Mouse (Mus musculus) kidney, adult 2 months (tissue): ENCODE results near the gene Lmod2. TPM values are rescaled to one million over a fixed set of nuclear protein-coding genes. Genes with fewer than 3 reads are reported as not detected.

ENCODE experiments used
- DNase-seq: peaks from one replicate; pipeline ENCODE4 v3.0.0; 2021
- H3K27ac ChIP-seq: fragments of 200-500 bp; 2 replicates; pipeline ENCODE4 v1.5.1; 2012; ENCODE audit warnings: low read depth, low read length, control low read depth, inconsistent platforms; ENCODE audit not compliant: insufficient read depth
- H3K27me3 ChIP-seq: fragments of 200-500 bp; replicated peaks from 2 replicates; pipeline ENCODE4 v1.6.1; 2012; ENCODE audit warnings: mild to moderate bottlenecking, moderate library complexity, low read length, inconsistent platforms; ENCODE audit not compliant: control insufficient read depth, insufficient read depth
- H3K36me3 ChIP-seq: fragments of 200-500 bp; 2 replicates; pipeline ENCODE4 v1.6.1; 2012; ENCODE audit warnings: mild to moderate bottlenecking, moderate library complexity, low read length, inconsistent platforms; ENCODE audit not compliant: control insufficient read depth, insufficient read depth
- H3K4me1 ChIP-seq: fragments of 200-500 bp; 2 replicates; pipeline ENCODE4 v1.6.1; 2011; ENCODE audit warnings: low read length; ENCODE audit not compliant: control insufficient read depth, insufficient read depth
- H3K4me3 ChIP-seq: fragments of 200-500 bp; 2 replicates; pipeline ENCODE4 v1.5.1; 2011; ENCODE audit warnings: mild to moderate bottlenecking, low read depth, low read length, control low read depth; ENCODE audit not compliant: insufficient read depth
- CTCF ChIP-seq: fragments of 200-500 bp; conservative IDR thresholded peaks from 2 replicates; pipeline ENCODE4 v1.5.1; 2011; ENCODE audit warnings: low read depth, mild to moderate bottlenecking, control low read depth, low read length, moderate library complexity, mixed read lengths; ENCODE audit not compliant: insufficient read depth, insufficient read length
- POLR2A ChIP-seq: fragments of 200-500 bp; IDR thresholded peaks from one replicate; pipeline ENCODE4 v1.6.1; 2011; ENCODE audit warnings: low read depth, low read length, control low read depth
- WGBS: fragments of 180-500 bp; shearing (Covaris S2); methylation state at CpG from one replicate; pipeline ENCODE4 v1.1.7; 2018; 5-methylcytosine and 5-hydroxymethylcytosine counted together
- polyA plus RNA-seq: library from polyadenylated mRNA; depleted of rRNA; stranded (reverse); fragments of >200 nt; gene quantifications from 2 replicates; pipeline ENCODE4 v1.2.3, GENCODE M21; 2012

The Lmod2 gene
- polyA plus RNA-seq, 1 experiment = 1.1 TPM

DNA sequence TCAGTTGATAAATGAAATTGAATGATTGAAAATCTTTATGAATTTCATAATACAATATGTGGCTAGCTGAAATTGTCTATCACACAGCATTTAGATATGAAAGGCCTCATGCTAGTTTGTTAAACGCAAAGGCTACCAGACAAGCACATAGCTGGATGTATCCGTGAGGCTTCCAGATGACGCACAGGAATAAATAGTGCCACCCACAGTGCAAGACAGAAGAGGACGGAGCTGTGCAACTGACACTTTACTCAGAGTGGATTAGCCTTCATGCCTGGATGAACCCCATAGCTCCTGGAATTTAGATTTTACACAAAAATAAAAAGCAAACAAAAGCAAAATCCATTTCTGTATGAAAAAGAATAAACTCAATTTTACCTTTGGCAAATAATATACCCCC lies 16.4 kb downstream of the Lmod2 start:
- Histone ChIP-seq H3K27ac (no peak overlapping the region), H3K4me1 (no peaks in the 10 kb centered on the region), H3K4me3 (no peak overlapping the region), H3K27me3 (no peaks in the 10 kb centered on the region), H3K36me3 (peaks cover 10% of the 10 kb centered on the region)
- DNase-seq = no peak
- TF ChIP-seq POLR2A = no peak
- no peak for TF ChIP-seq CTCF
- WGBS = 86% methylated on average over 4 of the region's 4 CpGs

DNA sequence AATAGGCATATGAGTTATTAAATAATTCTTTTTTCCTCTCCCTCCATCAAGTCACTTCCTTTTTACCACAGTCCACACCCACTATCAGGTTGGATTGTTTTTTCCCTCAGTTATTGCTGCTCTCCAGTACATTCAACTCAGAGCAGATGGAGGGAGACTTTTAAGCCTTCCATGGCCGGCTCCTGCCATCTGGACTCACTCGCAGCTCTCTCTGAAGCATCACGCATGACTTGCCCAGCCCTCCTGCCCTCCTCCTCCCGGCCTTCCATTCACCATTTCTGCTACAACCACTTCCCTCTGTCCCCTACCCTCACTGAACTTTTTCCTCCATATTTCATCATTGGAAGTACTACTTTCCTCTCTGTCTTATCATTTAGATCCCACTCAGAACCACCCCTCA lies 19.2 kb downstream of the Lmod2 start:
- DNase-seq = no peak
- H3K4me1 ChIP-seq = no peaks in the 10 kb centered on the region
- H3K4me3 ChIP-seq = no peak overlapping the region
- H3K27me3 ChIP-seq = no peaks in the 10 kb centered on the region
- no peak overlapping the region for H3K27ac ChIP-seq
- TF ChIP-seq POLR2A (no peak), CTCF (no peak)
- WGBS = 57% methylated on average over 4 of the region's 4 CpGs
- H3K36me3 ChIP-seq = peaks cover 11% of the 10 kb centered on the region

DNA sequence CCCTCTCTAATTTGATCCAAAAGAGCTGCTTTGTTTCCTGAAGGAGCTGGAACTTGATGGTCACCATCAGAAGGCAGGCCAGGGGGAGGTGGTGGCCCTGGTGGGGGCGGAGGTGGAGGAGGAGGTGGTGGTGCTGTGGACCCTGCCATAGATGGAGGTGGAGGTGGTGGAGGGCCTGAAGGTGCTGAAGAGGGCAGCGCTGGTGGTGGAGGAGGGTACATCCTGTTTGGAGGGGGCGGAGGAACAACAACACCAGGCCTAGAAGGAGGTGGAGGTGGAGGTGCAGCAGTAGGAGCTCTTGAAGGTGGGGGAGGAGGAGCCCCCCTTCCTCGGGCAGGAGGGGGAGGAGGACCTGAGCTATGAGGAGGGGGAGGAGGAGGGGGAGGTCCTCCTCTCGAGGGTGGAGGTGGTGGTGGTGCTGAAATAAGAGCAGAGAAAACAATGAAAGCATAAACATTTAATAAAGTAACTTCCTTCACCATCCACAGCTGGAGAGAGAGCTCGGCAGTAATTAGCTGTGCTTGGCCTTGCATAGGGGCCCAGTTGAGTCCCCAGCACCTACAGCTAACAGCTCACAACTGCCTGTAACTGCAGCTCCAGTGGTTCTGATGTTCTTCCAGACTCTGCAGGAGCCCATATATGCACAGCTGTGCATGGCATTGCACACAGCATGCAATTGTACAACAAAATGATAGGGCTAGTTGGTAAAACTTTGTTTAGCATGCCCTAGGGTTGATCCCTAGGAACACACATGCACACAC lies 21.9 kb downstream of the Lmod2 start:
- Histone ChIP-seq H3K4me1 (no peaks in the 10 kb centered on the region), H3K27ac (no peak overlapping the region), H3K27me3 (no peaks in the 10 kb centered on the region), H3K4me3 (no peak overlapping the region), H3K36me3 (peaks cover 9% of the 10 kb centered on the region)
- no peak for TF ChIP-seq CTCF
- 52% methylated on average over 6 of the region's 6 CpGs for WGBS
- DNase-seq = no peak

DNA sequence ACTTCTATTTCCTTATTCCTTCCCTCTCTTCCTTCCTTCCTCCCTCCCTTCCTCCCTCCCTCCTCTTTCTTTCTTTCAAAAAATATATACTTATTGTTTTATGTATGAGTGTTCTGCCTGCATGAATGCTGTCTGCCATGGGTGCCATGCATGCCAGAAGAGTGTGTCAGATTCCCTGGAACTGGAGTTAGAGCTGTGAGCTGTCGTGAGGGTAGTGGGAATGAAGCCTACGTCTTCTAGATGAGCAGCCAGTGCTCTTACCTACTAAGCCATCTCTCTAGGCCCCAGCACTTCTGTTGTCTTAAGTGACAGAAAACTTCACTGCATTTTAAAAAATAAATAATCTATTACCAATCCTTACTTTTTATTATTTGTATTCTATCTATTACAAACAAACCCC lies 23.4 kb downstream of the Lmod2 start:
- no peaks in the 10 kb centered on the region for H3K27me3 ChIP-seq
- H3K4me3 ChIP-seq = no peak overlapping the region
- DNase-seq = no peak
- H3K4me1 ChIP-seq = no peaks in the 10 kb centered on the region
- WGBS = 72% methylated on average over 2 of the region's 2 CpGs
- H3K27ac ChIP-seq = no peak overlapping the region
- TF ChIP-seq POLR2A = no peak
- TF ChIP-seq CTCF = no peak
- peaks cover 8% of the 10 kb centered on the region for H3K36me3 ChIP-seq

DNA sequence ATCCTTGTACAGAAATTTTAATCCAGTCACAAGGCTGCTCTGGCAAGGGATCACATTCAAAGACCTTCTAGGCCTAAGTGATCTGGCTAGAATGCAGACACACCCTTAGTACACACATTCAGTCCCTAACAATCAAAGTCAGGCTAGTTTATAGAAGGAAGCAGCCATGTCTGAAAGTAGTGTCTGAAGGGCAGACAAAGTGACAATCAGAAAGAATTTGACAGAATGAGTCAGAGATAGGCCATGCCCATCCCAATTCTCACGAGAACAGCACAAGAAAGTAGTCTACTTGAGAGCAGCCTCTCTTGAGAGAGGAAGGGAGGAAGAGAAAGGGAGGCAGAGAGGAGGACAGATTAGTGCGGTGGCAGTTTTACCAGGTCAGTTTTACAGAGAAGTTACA lies 24.5 kb downstream of the Lmod2 start:
- peaks cover 8% of the 10 kb centered on the region for H3K36me3 ChIP-seq
- no peak for DNase-seq
- H3K27ac ChIP-seq = no peak overlapping the region
- TF ChIP-seq POLR2A (no peak), CTCF (no peak)
- no peaks in the 10 kb centered on the region for H3K4me1 ChIP-seq
- no peaks in the 10 kb centered on the region for H3K27me3 ChIP-seq
- no peak overlapping the region for H3K4me3 ChIP-seq
- 85% methylated on average over 2 of the region's 2 CpGs for WGBS

DNA sequence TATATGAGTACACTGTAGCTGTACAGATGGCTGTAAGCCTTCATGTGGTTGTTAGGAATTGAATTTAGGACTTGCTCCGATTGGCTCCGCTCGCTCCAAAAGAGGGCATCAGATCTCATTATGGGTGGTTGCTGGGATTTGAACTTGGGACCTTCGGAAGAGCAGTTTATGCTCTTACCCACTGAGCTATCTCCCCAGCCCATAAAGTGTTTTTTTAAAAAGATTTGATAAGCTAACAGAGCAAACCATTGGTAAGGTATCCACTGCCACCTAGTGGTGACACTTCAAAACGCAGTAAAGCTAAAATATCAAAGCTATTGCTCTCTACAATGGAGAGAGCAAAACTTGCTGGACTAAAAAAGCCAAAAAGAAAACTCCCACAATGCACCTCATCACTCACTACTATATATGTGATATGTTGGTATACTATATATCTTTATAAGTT lies 30.0 kb downstream of the Lmod2 start:
- 57% methylated on average over 5 of the region's 5 CpGs for WGBS
- Histone ChIP-seq H3K27ac (no peak overlapping the region), H3K4me1 (no peaks in the 10 kb centered on the region), H3K4me3 (no peak overlapping the region), H3K27me3 (no peaks in the 10 kb centered on the region), H3K36me3 (peaks cover 5% of the 10 kb centered on the region; the same call in 1 of the 2 replicates)
- DNase-seq = peak; percentile 71
- peak; percentile 37 for TF ChIP-seq CTCF
- TF ChIP-seq POLR2A = no peak

DNA sequence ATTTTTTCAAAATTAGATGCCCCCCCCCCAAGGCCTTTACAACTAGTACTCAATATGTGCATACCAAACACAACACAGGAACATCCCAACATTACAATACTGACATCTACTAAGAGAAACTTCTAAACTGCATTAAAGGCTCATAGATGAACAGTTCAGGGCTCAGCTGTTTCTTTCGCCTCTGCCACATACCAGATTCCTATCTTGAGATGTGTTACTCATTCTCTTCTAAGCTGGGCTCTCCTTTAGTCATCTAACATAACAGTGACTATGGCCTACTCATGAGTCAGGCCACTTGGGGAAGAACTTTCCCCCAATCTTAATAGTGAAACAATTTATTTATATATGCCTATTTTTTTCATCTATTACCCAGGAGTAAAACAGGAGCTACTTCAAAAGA lies 30.9 kb downstream of the Lmod2 start:
- Histone ChIP-seq H3K4me3 (no peak overlapping the region), H3K27ac (no peak overlapping the region), H3K36me3 (peaks cover 3% of the 10 kb centered on the region; the same call in 1 of the 2 replicates), H3K27me3 (no peaks in the 10 kb centered on the region), H3K4me1 (no peaks in the 10 kb centered on the region)
- 72% methylated on average over 1 of the region's 1 CpGs for WGBS
- DNase-seq = no peak
- TF ChIP-seq POLR2A = no peak
- TF ChIP-seq CTCF = no peak
